Mouse (Mus musculus) CH12.LX (cell line): Measurements from ENCODE around the gene Adrb1. TPM values are rescaled to one million over a fixed set of nuclear protein-coding genes. Genes with fewer than 3 reads are reported as not detected.
A peak's percentile ranks its signal among the peaks of the same experiment; 100 is the strongest.
"Not testable (repeated sequence)": the region's sequence is repeated elsewhere in the genome, so short reads cannot be mapped to it uniquely, and the experiment has no call there.

Experiments
- DNase-seq: peaks from one replicate; pipeline ENCODE4 v3.0.0-alpha.2; 2013; ENCODE audit errors: extremely low read depth
- H3K27ac ChIP-seq: 2 replicates; pipeline ENCODE4 v1.5.1; 2012; ENCODE audit warnings: low read depth, mild to moderate bottlenecking, control low read depth, moderate library complexity; ENCODE audit not compliant: insufficient read depth
- H3K27me3 ChIP-seq: replicated peaks from 2 replicates; pipeline ENCODE3; 2012; ENCODE audit warnings: inconsistent platforms
- H3K36me3 ChIP-seq, 2 experiments: replicated peaks in 1 of 2; 2 replicates each; pipeline versions ENCODE3 to v1.6.1; 2012; ENCODE audit warnings: inconsistent platforms in 1 of 2, low read length in 1 of 2, mild to moderate bottlenecking in 1 of 2, mixed read lengths in 1 of 2, moderate library complexity in 1 of 2; ENCODE audit not compliant: control insufficient read depth in 1 of 2, insufficient read depth in 1 of 2
- H3K4me1 ChIP-seq, 2 experiments: 2 replicates each; pipeline ENCODE4 v1.6.1; 2012; ENCODE audit warnings: inconsistent platforms in 1 of 2, moderate library complexity in 1 of 2; ENCODE audit not compliant: insufficient read depth in 2 of 2, control insufficient read depth in 1 of 2
- H3K4me2 ChIP-seq: 2 replicates; pipeline ENCODE4 v1.6.1; 2012; ENCODE audit warnings: low read depth, mild to moderate bottlenecking, control low read depth; ENCODE audit not compliant: poor library complexity, insufficient read depth, severe bottlenecking
- H3K4me3 ChIP-seq, 3 experiments: fragments of 150-350 bp in 1 of 3; sonication (generic) in 1 of 3; replicated peaks in 1 of 3; 2 replicates each; pipeline versions ENCODE3 to v1.5.1; 2011 to 2012; ENCODE audit warnings: low read depth in 2 of 3, low read length in 2 of 3, mild to moderate bottlenecking in 2 of 3, moderate library complexity in 2 of 3, control low read depth in 1 of 3, improper control_type of control experiment in 1 of 3, inconsistent platforms in 1 of 3, mixed read lengths in 1 of 3; ENCODE audit not compliant: poor library complexity in 1 of 3
- H3K79me2 ChIP-seq: replicated peaks from 2 replicates; pipeline ENCODE4 v1.6.1; 2012; ENCODE audit warnings: mild to moderate bottlenecking, moderate library complexity; ENCODE audit not compliant: control insufficient read depth, poor library complexity, insufficient read depth, severe bottlenecking; ENCODE audit errors: extremely low read depth
- H3K9ac ChIP-seq: 2 replicates; pipeline ENCODE4 v1.6.1; 2012; ENCODE audit warnings: low read depth, mild to moderate bottlenecking, control low read depth, moderate library complexity; ENCODE audit not compliant: insufficient read depth
- H3K9me3 ChIP-seq: replicated peaks from 2 replicates; pipeline ENCODE3; 2012; ENCODE audit warnings: low read length, inconsistent platforms, mixed read lengths
- E2F4 ChIP-seq: IDR thresholded peaks from 2 replicates; pipeline ENCODE4 v1.6.1; 2011; ENCODE audit warnings: low read depth, low read length, improper control_type of control experiment; ENCODE audit not compliant: insufficient replicate concordance
- ELF1 ChIP-seq: IDR thresholded peaks from 2 replicates; pipeline ENCODE4 v1.6.1; 2014; ENCODE audit warnings: low read depth, mild to moderate bottlenecking, inconsistent platforms, low read length, improper control_type of control experiment
- ETS1 ChIP-seq: conservative IDR thresholded peaks from 2 replicates; pipeline ENCODE4 v1.6.1; 2012; ENCODE audit warnings: low read depth, mild to moderate bottlenecking, inconsistent platforms, low read length, improper control_type of control experiment, moderate library complexity
- HCFC1 ChIP-seq: IDR thresholded peaks from 2 replicates; pipeline ENCODE4 v1.6.1; 2012; ENCODE audit warnings: low read depth, mild to moderate bottlenecking, inconsistent platforms, low read length, improper control_type of control experiment
- IRF4 ChIP-seq: IDR thresholded peaks from 2 replicates; pipeline ENCODE4 v1.6.1; 2014; ENCODE audit warnings: low read depth, mild to moderate bottlenecking, inconsistent platforms, low read length, improper control_type of control experiment
- JUN ChIP-seq: IDR thresholded peaks from 2 replicates; pipeline ENCODE4 v1.6.1; 2011; ENCODE audit warnings: low read depth, mild to moderate bottlenecking, low read length, improper control_type of control experiment, moderate library complexity; ENCODE audit not compliant: insufficient read depth
- JUND ChIP-seq: conservative IDR thresholded peaks from 2 replicates; pipeline ENCODE4 v1.6.1; 2011; ENCODE audit warnings: low read depth, low read length, improper control_type of control experiment
- MAFK ChIP-seq: IDR thresholded peaks from 2 replicates; pipeline ENCODE4 v1.6.1; 2011; ENCODE audit warnings: low read length, improper control_type of control experiment; ENCODE audit not compliant: insufficient replicate concordance
- MEF2A ChIP-seq: IDR thresholded peaks from 2 replicates; pipeline ENCODE4 v1.6.1; 2014; ENCODE audit warnings: low read depth, mild to moderate bottlenecking, inconsistent platforms, low read length, improper control_type of control experiment, borderline replicate concordance
- MXI1 ChIP-seq: IDR thresholded peaks from 2 replicates; pipeline ENCODE4 v1.6.1; 2011; ENCODE audit warnings: mild to moderate bottlenecking, low read depth, low read length, improper control_type of control experiment
- NRF1 ChIP-seq: IDR thresholded peaks from 2 replicates; pipeline ENCODE4 v1.6.1; 2014; ENCODE audit warnings: low read depth, mild to moderate bottlenecking, inconsistent platforms, low read length, improper control_type of control experiment, moderate library complexity
- PAX5 ChIP-seq: IDR thresholded peaks from 2 replicates; pipeline ENCODE4 v1.6.1; 2012; ENCODE audit warnings: low read length, inconsistent platforms, mixed read lengths
- RCOR1 ChIP-seq: conservative IDR thresholded peaks from 2 replicates; pipeline ENCODE4 v1.6.1; 2012; ENCODE audit warnings: low read depth, mild to moderate bottlenecking, inconsistent platforms, low read length, improper control_type of control experiment
- TBP ChIP-seq: conservative IDR thresholded peaks from 2 replicates; pipeline ENCODE4 v1.6.1; 2011; ENCODE audit warnings: low read depth, low read length, improper control_type of control experiment
- ZC3H11A ChIP-seq: IDR thresholded peaks from 2 replicates; pipeline ENCODE4 v1.6.1; 2012; ENCODE audit warnings: low read depth, mild to moderate bottlenecking, inconsistent platforms, low read length, improper control_type of control experiment
- dilution Hi-C: fragments of 300-500 bp; cut with MboI; formaldehyde crosslinking; loops from 2 replicates; pipeline ENCODE4 v1.14.3; 2020; ENCODE audit warnings: low sequenced_read_pairs; ENCODE audit not compliant: extremely low pct_unique_long_range_greater_than_20kb, extremely low pct_ligation_motif_present
- in situ Hi-C: fragments of 300-500 bp; cut with MboI; formaldehyde crosslinking; loops from 3 replicates; pipeline ENCODE4 v1.14.3; 2019; ENCODE audit warnings: low sequenced_read_pairs, low pct_ligation_motif_present, low pct_unique_long_range_greater_than_20kb, mixed read lengths
- polyA plus RNA-seq: library from polyadenylated mRNA; unstranded; fragments of >175 nt; gene quantifications from 2 replicates; pipeline ENCODE4 v1.2.1, GENCODE M21; 2012; ENCODE audit warnings: low read depth; ENCODE audit not compliant: insufficient read length
- total RNA-seq, 2 experiments: library from RNA; depleted of rRNA; stranded (reverse); fragments of 300-350 nt in 1 of 2; fragments of >200 nt in 1 of 2; gene quantifications; 2 replicates each; pipeline ENCODE4 v1.2.3; 2012 to 2014

Gene Adrb1
- total and polyA plus RNA-seq, 3 experiments, result not detected

DNA sequence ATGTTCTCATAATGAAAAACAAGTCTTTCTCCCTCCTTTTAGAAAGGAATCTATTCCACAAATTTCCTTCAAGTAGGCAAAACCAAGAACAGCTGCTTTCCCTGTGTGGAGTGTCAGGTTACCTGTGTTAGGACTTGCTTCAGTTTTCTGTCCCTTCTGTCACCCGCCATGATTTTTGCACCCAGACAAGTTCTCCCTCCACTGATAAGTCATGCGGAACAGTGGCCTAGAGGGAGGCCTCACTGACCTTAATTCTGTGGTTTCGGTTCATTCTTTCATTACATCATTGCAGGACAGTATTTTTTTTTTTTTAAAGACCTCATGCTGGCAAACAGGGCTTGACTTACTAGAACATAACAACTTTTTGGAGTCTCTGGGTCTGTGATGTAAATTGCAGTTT, 27.3 kb downstream of the Adrb1 start (continued):
- TF ChIP-seq TBP (no peak), JUN (peak; percentile 30; the same call in 1 of the 2 replicates), MAFK (peak; percentile 61; the same call in 1 of the 2 replicates), PAX5 (no peak), JUND (peak; percentile 37; the same call in 1 of the 2 replicates), ETS1 (peak; percentile 65; the same call in 1 of the 2 replicates), RCOR1 (0 out of 2 replicates have a peak, but pooled peaks have one; percentile 20), E2F4 (no peak), MEF2A (0 out of 2 replicates have a peak, but pooled peaks have one; percentile 38)
- TF ChIP-seq, all 38 proteins: peak for 11

DNA sequence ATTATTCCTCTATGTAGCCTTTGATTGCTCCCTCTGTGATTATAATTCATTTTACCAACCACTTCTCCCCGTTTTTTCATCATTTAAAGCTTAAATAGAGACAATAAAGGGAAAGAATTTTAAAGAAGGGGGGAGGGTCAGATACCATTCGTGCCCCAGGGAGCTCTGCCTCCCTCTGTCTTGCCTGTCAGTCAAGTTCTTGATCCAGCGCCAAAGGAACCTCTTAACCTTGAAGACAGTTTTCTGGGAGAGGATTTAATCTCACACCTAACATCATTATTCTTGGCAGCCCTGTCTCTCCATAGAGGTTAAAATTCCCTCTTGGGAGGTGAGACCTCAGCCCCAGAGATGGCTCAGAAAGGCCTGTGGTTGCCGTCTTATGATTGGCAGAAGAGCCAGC, 28.7 kb downstream of the Adrb1 start:
- H3K4me1 ChIP-seq, result peaks cover 12 to 35% of the 10 kb centered on the region in 2 experiments
- H3K9me3 ChIP-seq, result no peaks in the 10 kb centered on the region
- H3K36me3 ChIP-seq, result no peaks in the 10 kb centered on the region
- dilution Hi-C loops (no loop called here), in situ Hi-C loops (no loop called here)
- no peak overlapping the region for H3K9ac ChIP-seq
- DNase-seq, result no peak
- H3K79me2 ChIP-seq, result no peaks in the 10 kb centered on the region
- H3K4me3 ChIP-seq, result no peak overlapping the region
- no peaks in the 10 kb centered on the region for H3K27me3 ChIP-seq
- no peak overlapping the region for H3K27ac ChIP-seq
- no peak overlapping the region for H3K4me2 ChIP-seq
- TF ChIP-seq MXI1, result no peak
- TF ChIP-seq HCFC1, result no peak
- no peak for TF ChIP-seq IRF4
- no peak for TF ChIP-seq NRF1
- no peak for TF ChIP-seq ELF1
- TF ChIP-seq ZC3H11A, result no peak
- TF ChIP-seq, all 38 proteins: peak for 0

DNA sequence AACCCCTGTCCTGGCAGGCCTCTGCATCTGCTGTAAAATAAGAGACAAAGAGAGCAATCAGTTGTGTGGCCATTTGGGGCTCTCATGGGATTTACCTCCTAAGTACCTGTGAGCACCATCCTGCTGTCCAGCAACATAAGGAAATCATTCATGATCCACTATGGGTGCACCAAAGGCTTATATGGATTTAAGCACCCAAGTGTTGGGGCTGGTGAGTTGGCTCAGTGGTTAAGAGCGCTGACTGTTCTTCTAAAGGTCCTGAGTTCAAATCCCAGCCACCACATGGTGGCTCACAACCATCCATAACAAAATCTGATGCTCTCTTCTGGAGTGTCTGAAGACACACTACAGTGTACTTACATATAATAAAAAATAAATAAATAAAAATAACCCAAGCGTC, 32.5 kb downstream of the Adrb1 start:
- H3K27me3 ChIP-seq, H3K27ac ChIP-seq, H3K4me2 ChIP-seq, DNase-seq, in situ Hi-C loops, H3K36me3 ChIP-seq, dilution Hi-C loops, H3K9ac ChIP-seq, H3K79me2 ChIP-seq, H3K4me3 ChIP-seq, H3K9me3 ChIP-seq: not testable (repeated sequence)
- peaks cover 11 to 16% of the 10 kb centered on the region in 2 experiments; a peak in 3 of 4 replicates for H3K4me1 ChIP-seq
